Mouse (Mus musculus): ENCODE results near the gene Btbd35f4. TPM values are rescaled to one million over a fixed set of nuclear protein-coding genes. Genes with fewer than 3 reads are reported as not detected.
"Not testable (repeated sequence)": the region's sequence is repeated elsewhere in the genome, so short reads cannot be mapped to it uniquely, and the experiment has no call there.

The Btbd35f4 gene
- not detected in 2 replicates for polyA plus RNA-seq (2012; rRNA removed)

DNA sequence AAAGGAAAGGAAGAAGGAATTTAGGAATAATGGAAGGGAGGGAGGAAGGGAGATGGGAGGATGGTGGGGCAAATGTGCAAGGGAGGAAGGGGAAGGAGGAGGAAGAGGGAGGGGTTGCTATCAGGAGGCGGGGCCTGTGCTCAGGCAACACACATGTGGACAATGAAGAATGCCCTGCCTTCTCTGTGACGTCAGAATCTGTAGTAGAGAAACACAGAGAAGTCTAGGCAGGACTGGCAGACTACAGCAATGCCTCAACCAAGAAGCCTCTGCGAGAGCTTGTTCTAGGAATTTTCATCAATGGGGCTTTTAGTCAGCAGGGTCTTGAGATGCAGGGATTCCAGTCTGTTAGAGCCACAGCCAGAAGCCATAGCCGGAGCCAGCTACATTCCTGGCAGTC, at the start of gene Btbd35f4:
Gene Btbd35f4, plus strand, starts transcription at position 301 of the 400 bp plus-strand sequence.
- not testable (repeated sequence) for DNase-seq (ENCODE audit: low read depth)

DNA sequence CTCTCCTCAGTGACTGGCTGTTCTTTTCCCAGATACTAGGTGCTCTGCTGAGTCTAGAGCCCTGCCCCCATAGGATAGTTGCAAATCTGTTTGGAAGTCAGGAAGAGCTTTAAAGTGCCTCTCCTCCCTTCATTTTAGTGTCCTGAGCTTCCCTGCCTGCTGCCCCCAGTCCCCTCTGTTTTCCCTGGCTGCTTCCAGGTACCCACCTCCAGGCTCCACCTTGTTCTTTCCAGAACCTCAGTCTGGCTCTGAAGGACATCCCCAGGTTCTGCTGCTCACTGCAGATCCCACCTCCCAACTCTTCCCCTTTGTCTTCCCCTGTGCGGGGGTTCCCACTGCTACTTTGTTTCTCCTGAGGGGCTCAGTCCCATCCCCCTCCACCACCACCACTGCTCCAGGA, 39.7 kb downstream of the Btbd35f4 start:
- not testable (repeated sequence) for DNase-seq (ENCODE audit: low read depth)

Other genes with a start within 250 kb of the Btbd35f4 start
- not detected in 2 replicates for gene Btbd35f27, start 151.6 kb downstream of the Btbd35f4 start, polyA plus RNA-seq (2012; rRNA removed)